Mouse (Mus musculus): ENCODE data around the gene Itga2b.

Gene Itga2b

DNA sequence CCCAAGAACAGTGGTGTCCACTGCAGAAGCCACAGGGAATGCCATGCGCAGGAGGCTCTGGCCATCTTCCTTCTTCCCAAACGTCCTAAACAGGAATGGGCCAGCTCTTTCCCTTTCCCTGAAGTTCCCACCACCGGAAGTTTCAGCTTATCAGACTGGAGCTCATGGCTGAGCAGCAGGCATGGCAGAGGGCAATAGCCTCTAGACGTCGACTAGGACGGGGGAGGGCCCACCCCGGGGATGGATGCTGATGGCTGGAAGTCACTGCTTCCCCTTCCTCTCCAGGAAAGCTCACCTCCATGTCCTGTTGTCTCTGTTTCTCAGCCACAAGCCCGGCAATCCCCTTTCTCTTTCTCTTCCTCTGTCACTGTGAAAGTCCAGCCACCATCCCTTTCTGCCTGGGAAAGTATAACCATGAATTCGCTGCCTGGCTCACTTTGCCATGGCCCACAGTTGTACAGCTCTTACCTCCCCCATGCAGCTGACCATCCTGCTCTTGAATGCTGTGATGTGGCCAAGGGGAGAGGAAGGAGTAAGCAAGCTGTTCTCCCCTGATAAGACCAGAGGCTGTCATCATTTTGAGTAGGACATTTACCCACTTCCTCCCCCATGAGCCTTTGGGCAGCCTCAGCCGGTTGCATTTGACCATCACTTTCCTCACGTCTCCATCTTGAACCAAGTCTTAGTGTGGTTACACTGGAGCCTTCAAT lies at the start of gene Itga2b:
Gene Itga2b (minus strand): TSS at position 475 of the 710 bp plus-strand sequence.
- no peak for DNase-seq

DNA sequence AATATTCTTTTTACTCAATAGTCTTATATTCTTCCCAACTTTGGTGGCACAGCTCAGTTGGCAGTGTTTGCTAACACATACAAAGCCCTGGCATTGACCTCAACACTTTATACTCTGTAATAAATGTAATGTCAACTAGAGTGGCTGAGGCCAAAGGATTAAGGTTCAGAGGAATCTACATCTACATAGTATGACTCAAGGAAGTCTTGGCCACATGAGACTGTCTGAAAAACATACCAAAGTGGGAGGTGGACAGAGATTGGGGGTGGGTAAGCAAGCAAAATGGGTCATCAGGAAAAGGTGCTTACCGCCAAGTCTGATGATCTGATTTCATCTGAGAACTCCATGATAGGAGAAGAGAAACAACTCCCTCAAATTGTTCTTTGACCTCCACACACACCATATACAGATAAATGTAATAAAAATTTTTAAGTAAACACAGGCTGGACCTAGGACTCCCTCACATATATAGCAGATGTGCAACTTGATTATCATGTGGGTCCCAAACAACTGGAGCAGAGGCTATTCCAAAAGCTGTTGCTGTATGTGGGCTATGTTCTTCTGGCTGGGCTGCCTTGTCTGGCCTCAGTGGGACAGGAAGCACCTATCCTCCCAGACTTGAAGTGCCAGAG lies 45.0 kb upstream of the Itga2b start:
- no peak for DNase-seq

DNA sequence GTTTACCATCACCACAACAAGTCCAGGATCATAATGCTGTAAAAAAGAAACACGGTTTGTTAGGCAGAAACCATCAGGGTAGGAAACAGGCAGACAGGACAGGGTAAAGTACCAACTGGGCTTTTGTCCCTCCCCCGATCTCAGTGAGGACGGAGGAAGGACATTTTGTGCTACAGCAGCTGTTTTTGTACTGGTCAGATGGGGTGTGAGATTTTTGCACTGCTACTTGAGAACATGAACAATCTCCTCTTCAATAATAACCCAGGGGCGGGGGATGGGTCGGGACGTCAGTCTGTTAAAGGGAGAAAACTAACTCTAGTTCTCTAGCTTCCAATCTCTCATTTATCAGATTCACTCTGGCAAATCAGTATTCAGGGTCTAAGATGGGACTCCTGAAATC lies 40.3 kb upstream of the Itga2b start:
- DNase-seq: no peak

DNA sequence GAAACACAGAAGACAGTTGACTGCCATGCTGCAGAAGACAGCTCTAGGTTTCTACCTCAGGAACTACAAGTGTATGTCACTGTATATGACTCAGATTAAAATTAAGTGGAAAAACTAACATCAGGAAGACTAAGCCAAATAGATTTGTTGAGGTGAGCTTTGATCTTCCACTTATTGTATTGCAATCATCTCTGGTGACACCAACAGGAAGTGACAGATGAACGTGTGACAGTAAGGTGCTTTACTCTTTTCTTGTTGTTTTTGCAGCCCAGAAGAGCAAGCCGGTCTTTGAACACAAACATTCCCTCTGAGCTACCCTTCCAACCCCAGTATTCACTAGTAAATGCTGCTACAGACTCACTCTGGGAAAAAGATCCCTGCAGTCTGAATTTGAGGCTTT lies 26.8 kb upstream of the Itga2b start:
- DNase-seq: no peak

DNA sequence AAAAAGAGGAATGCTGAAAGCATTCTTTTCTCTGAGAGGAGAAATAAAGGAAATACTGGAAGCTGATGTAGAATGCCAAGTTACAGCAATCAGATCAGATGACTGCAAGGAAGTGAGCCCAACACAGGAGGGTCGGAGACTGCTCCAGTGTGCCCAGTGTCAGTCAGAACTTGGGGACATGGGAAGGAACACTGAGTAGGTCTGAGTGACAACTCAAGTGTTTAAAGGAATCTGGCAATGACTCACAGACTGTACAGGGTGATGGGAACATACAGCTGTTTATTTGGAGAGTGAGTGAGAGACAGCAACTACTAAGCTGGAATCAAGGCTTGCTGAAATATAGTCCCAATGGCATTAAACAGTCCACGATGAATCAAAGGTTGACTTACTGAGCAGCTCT lies 26.3 kb upstream of the Itga2b start:
- DNase-seq: no peak

DNA sequence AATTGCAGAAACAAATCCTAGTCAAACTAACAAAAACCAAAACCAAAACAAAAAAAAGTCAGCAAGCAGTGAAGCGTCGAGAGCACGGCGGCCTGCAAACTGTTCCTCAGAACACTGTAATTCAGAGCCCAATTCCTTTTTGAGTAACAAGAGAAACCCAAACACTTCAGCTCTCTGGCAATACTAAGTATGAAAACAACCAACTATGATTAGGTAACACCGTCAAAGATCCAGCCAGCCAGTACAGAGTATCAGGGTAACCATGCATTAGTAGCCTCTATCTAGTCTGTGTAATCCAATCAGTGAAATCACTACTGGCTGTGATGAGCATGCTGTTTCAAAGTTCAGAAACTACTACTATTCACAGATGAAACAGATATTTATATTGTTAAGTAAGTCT lies 25.8 kb upstream of the Itga2b start:
- DNase-seq: no peak

DNA sequence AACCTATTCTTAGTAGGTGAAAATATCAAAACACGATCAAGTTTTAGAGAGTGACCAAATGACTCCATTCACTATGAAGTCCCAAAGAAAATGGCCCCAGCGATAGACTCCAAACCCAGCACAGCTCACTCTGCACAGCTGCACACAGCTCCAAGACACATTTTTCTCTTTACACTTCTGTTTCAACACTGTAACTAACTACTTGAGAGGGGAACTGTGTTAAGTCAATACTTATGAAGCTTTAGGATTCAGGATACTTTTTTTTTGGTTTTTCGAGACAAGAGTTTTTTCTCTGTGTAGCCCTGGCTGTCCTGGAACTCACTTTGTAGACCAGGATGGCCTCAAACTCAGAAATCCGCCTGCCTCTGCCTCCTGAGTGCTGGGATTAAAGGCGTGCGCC lies 25.2 kb upstream of the Itga2b start:
- DNase-seq: no peak

DNA sequence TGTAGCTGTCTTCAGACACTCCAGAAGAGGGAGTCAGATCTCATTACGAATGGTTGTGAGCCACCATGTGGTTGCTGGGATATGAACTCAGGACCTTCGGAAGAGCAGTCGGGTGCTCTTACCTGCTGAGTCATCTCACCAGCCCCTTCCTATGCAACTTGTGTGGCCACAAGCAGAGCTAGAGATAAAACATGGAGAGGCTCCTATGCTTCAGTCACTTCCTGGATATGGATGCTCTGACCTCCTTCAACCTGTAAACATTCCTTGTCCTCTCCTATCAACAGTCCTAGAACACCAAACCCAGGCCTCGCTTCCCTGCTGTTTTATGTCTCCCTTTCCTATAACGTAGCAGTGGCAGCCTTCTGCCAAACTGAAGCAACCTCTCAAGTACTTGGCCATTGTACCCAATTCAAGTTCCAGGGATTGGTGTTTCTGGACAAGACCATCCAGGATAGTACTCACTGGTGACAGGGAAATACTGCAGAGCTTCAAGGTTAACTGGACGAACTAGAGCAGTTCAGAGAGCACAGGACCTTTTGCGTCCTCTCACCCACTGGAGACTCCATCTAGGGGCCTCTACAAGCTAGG lies 24.2 kb upstream of the Itga2b start:
- no peak for DNase-seq

DNA sequence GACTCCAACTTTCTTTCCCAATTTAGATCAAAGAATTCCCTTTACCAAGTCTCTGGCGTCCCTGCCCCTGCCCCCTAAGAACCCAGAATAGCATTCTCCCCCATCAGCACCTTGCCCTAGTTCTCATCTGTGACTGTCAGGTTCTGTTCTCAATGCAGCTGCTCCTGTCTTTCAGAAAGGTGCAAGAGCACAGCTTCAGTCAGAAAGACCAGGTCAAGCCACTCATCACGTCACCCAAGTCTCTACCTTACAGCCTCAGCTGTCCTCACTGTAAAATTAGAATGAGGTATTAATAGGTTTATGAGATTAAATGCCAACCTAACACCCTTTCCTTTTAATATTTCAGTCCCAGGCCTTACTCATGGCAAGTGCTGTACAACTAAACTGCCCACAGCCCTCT lies 23.3 kb upstream of the Itga2b start:
- DNase-seq: no peak

DNA sequence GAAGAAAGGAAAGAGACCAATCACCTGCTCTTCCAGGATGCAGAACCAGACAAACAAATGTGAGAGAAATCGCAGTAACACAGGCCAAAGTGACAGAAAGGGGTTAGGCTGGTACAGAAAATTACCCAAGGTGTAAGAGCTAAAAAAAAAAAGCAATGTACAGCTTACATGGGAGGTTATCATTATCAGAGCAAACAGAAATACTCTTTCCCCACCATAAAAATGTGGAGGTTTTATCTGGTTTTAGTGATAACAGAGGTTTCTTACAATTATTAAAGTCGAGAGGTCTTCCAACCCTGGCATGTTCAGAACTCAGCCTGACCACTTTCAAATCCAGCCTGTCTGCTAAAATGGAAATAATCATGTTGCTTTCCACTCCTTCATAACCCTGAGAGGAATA lies 18.0 kb upstream of the Itga2b start:
- DNase-seq: no peak

DNA sequence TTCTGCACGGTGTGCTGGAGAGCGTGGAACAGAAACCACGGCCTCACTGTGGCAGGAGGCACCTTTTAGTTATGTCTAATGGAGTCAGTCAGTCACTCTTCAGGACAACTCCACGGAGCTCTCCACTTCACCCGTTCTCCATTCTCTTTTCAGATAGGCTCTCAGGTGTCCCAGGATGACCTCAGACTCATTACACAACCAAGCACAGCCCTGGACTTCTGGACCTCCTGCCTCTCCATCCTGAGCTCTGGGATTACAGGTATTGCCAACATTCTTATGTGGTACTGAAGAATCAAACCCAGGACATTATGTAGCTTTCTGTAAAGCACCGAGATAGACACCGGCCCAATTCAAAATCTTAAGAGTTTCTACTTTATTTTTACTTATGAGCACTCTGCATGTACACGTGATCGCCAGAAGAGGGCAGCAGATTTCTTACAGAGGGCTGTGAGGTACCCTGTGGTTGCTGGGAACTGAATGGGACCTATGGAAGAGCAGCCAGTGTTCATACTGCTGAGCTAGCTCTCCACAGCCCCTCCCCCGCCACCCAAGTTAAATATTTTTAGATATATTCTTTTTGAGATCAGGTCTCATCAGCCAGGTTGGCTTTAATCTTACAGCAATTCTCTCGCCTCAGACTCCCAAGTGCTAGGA lies 16.9 kb upstream of the Itga2b start:
- peak; percentile 46 for DNase-seq

DNA sequence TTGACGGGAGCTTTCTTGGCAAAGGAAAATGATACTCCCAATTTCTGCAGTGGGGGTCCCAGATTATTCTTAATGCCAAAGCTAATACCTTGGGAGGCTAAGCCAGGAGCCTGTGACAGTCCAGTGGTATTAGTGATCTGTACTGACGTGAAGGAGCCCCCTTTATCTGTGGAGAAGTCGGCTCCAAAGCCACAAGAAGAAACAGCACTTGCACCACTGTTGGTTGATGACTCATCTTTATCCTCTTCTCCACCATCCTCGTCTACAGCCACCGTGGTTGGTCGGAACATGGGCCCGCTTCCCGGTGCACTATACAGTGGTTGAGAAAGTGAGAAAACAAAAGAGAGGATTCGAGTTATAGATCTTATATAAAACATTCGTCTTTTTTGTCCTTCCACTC lies 11.9 kb upstream of the Itga2b start:
- no peak for DNase-seq

DNA sequence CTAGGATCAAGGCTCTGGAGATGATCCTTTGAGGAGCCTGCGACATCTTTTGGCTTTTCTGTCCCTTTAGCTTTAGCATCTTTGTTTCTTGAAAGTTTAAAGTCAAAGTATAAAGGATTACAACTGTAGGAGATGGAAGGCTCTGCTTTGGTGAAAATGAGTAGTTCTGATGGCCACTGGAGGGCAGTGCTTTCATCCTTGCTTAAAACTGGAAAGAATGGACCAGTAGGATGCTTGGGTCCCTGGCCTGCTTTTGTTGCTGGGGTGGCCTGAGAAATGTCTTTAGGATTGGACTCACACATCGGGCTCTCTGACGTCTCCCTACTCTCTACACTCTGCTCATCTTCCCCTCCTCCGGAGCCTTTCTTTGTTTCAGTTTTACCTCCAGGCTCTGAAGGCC lies 11.0 kb upstream of the Itga2b start:
- DNase-seq: no peak

DNA sequence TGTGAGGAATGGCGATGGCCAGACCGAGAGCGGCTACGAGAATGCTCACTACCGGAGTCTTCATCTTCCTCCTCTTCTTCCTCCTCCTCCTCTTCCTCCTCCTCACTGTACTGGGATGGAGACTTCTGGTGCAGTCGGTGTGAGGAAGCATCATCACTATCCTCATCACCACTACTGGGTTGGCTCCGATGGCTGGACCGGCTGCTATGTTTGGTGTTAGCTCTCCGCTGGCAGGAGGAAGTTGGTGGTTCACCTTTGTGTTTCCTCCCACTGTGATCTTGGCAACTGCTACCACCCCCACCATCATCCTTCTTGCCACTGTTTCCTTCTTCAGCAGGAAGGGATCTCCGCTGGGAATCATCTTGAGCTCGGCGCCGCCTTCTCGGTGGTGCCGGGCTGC lies 10.2 kb upstream of the Itga2b start:
- DNase-seq: no peak

DNA sequence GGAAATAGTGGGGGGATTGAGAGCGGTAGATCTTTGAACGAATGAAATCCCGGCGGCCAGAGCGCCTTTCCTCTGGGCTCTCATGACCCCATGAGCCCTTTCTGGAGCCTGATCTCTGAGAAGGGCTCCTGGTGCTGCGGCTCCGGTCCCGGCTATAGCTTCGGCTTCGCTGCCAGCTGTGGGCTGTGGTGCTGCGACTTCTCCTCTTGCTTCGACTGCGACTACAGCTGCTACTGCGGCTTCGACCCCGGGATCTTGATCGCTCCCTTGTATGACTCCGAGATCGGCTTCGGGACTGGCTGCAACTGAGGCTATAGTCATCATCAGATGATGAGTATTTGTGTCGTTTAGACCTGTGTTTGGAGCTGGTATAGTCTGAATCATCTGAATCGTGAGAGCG lies 9.7 kb upstream of the Itga2b start:
- no peak for DNase-seq

DNA sequence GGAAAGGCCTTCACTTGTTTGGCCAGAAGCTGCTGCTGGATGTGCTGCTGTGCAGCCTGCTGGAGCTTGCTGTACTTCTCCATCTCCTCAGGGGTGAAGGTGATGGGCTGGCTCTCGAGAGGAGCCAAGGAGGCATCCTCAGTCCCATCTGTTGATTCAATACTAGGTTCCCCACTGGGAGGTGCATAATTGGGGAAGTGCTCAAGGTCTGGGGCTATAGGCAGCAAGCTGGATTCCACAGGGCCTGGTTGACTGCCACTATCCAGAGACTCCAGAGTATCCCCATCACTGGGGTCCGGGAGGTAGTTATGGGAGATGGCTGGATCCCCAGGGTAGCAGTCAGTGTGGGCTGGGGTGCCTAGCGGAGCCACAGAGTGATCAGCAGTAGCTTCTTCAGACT lies 8.7 kb upstream of the Itga2b start:
- no peak for DNase-seq

DNA sequence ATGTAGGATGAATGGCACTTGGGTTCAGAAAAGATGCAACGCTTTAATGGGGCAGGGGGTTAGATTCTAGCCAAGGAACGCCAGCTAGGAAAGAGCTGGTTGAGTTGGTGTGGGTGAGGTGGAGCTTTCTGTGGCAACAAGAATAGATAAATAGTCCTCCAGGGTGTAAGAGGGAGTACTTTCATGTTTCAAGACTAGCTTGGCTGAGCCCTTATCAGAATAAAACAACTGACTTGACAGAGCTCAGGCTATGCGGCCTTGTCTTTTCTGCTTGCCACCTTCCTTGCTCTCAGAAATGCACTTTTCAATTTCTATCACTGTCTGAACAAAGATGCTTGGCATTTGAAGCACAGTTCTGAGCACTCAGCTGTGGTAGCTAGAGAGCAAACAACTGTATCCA lies 5.1 kb upstream of the Itga2b start:
- no peak for DNase-seq

DNA sequence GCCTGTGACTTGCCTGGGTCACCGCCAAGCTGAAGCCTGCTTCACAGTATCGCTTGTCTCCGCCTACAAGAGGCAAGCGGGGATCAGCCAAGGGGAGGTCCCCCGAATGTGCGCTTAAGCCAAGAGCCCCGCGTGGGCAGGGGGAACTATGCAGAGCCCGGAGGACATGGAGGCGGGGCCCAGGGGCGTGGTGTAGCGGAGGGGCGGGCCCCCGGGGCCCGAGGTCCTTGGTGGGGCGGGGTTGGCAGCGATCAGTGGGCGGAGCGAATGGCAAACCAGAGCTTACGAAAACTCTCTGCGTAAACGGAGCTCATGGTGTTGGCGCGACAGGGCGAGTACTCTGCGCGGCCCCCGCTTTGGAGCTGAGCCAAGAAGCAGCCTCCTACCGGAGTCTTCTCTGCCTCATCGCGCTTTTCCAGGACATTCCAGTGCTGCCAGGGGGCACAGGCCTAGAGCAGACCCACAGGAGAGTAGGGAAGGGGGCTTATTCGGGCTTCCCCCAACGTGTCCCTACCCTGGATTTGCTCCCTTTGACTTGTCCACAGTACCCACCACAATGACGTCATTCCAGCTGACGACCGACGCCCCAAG lies 2.8 kb downstream of the Itga2b start:
- peak; percentile 95 for DNase-seq

DNA sequence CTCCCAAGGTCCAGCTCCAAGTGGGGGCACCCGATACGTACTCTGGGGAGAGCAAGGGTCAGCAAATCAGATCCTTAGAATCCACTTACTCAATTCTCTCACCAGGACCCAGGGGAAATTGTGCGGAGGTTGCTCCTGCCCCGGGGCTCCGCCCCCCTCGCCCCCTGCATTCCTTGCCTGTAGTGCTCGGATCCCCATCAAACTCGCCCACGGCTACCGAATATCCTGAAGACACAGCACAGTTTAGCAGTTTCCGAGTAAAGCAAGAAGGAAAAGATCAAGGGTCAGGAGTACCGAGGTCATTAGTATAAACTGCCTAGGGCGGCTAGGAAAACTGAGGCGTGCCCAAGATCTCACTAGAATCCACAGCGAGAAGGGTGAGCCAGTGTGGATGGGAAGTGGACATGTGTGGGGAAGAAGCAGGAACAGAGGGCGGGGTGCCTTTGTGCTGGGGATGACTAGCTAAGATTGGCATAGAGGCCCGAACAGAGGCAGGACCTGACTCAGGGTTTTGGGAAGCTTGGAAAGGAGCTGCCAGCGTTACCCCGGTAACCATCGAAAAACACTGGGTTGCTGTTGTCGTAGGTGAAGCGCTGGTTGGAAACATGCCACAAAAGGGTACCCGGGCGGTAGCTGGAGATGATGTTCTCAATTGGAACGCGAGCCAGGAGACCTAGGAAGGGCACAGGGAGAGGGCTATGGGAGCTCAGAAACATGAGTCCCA lies 4.0 kb downstream of the Itga2b start:
- peak; percentile 79 for DNase-seq

DNA sequence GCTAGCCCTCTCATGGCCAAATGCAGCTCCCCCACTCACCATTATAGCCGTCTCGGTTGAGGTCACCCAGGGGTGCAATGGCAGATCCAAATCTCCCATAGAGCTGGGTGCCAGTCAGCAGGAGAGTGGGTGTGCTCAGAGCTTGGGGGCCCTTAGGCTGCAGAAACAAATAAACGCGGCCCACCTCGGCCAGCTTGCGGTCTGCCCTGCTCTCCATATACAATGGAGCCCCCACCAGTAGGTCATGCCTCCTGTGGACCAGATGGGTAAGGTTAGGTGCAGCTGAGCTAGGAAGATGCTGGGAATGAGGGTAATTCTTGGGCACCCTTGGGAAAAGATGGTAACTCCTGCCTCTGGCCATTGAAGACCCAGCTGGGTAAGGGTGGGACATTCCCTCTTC lies 5.0 kb downstream of the Itga2b start:
- no peak for DNase-seq

DNA sequence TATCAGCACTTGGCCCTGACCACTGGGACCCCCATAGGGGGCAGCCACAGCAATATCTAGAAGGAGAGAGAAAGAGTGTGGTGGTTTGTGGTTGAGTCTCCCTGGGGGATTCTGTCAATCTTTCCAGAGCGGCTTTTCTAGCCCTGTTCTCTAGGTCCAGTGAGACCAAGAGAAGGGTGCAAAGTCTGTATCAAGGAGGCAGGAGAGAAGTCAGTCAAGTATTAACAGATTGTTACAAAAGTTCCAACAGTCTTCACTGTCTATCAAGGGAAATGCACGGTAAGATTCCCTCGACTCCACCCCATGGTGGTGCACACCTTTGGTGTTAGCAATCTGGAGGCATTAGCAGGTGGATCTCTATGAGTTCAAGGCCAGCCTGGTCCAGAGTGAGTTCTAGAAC lies 8.2 kb downstream of the Itga2b start:
- DNase-seq: no peak

DNA sequence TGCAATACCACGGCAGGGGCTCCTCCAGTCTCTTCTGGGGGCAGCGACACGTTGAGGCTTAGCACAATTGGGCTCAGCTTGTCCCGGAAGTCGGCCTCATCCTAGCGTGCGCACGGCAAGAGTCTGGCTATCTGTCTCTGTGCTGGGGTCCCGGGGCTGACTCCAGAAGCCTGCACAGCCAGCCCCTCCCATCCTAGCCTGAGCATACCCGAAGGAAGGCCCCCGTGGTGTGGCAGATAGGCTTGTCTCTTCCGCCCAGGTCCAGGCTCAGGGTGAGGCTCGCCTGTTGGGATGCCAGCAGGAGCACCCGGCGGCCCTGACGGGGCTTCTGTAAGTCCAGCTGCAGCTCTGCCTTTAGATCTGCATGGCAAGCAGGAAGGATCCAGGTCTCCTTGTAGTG lies 9.4 kb downstream of the Itga2b start:
- DNase-seq: no peak

Measured in layer of hippocampus, adult 9-11 months (tissue).